Mouse (Mus musculus): ENCODE data around the gene Daglb.

- TF ChIP-seq POLR2A (IDR thresholded peaks at IDR 0.05; ENCODE audit: low read depth, low read length) (no peak), CTCF (IDR thresholded peaks at IDR 0.05; ENCODE audit: extremely low read depth, insufficient read depth, insufficient read length, insufficient replicate concordance) (no peak)
Observed at GRCm38 (mm10) chr5:143520415-143520814, 56.0 kb downstream of the Daglb start.
